Mouse (Mus musculus): Measurements from ENCODE around the gene Crlf1. TPM values are rescaled to one million over a fixed set of nuclear protein-coding genes. Genes with fewer than 3 reads are reported as not detected.
A peak's percentile ranks its signal among the peaks of the same experiment; 100 is the strongest.

Crlf1 gene
- total RNA-seq, 2 experiments from 2014 or later, result 3.7 to 4.7 TPM

DNA sequence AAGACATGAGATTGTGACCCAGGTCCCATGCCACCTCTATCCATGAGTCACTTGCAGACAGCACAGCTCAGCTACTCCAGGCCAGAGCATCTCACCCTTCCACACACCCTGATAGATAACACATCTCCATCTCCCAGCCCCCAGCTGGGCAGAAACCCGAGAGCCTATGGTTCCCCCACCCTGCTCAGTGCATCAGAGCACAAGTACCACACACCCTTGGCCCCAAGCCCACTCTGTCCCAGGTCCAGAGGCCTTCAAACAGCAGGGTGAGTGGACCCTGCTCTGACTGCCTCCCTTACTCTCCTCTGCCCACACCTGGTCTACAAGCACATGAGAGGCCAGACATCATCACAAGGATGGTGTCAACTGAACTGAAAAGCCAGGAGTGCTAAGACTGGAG is 25.1 kb upstream of the Crlf1 start:
- no peak for DNase-seq (ENCODE audit: low spot score in 2 of 2)

DNA sequence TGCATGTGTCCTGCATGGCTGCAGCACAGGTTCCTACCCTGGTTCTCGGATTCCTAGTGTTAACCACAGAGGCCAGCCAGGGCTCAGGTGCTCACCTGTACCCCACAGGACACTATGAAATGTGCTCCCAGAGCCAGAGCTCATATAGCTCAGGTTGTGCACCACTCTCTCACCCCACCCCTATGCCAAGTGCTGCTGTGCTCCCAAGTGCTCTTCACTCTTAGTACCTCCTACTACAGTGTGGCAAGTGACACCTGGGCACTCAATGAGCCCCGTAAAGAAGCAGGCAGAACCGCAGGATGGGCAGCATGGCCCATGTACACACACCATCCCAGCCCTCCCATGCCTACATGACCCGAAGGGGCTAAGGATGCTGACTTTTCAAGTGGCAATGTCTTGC is 24.2 kb upstream of the Crlf1 start:
- no peak for DNase-seq (ENCODE audit: low spot score in 2 of 2)

DNA sequence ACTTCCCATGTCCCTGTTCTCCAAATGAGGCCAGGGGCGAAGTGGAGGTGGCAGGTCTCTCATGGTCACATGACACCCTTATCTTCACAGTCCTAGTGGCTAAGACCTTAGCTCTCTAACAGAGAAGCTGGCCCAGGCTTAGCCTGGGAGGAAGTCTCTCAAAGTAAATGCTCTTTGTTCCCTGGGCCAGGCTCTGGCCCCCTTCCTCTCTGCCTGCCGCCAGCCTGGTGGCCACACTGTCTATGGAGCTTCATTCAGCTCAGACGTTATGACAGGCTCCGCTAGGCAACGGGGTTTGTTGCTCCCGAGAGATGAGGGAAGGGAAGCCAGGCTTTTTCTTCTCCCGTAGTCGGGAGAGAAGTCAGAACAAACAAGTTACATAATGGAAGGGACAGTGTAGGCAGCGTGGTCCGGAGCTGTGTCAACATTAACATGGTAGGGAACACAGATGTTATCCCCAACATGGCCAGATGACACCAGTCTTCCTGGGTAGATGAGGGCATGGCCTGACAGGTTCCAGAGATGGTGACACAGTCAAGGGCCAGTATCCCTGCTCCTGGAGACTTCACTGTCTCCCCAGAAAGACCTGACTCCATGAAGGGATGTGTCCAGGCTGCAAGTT is 23.6 kb upstream of the Crlf1 start:
- DNase-seq (ENCODE audit: low spot score in 2 of 2), result no peak

DNA sequence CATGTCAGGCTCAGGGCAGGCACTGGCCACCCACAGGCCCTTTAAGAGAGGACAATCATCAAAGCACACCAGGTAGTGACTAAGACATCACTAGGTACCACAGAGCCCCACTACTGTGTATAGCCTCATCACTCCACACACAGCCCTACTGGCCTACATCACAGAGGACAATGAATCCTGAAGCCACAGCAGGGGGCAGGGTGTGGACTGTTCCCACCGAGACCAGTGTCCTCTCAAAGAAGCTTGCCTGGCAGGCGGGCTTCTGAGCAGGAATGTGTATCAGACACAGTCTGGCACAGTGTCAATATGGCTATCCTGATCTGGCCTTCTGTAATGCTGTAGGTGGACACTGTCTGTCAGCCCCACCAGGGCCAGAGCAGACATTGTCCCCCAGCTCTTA is 23.0 kb upstream of the Crlf1 start:
- no peak for DNase-seq (ENCODE audit: low spot score in 2 of 2)

DNA sequence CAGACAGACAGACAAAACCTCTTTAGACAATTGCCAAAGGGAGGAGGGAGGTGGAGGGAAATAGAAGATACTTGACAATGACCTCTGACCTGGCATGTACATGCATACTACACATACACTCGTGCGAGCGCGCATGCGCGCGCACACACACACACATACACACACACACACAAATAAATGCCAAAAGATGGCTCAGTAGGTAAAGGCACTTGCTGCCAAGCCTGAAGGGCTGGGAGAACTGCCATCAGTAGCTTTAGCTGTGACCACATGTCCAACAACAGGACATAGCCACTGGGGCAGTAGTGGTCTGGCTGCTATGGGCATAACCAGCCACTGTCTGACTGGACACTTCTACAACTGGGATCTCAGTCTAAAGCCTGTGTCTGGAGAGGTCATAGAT is 21.1 kb upstream of the Crlf1 start:
- no peak for DNase-seq (ENCODE audit: low spot score in 2 of 2)

DNA sequence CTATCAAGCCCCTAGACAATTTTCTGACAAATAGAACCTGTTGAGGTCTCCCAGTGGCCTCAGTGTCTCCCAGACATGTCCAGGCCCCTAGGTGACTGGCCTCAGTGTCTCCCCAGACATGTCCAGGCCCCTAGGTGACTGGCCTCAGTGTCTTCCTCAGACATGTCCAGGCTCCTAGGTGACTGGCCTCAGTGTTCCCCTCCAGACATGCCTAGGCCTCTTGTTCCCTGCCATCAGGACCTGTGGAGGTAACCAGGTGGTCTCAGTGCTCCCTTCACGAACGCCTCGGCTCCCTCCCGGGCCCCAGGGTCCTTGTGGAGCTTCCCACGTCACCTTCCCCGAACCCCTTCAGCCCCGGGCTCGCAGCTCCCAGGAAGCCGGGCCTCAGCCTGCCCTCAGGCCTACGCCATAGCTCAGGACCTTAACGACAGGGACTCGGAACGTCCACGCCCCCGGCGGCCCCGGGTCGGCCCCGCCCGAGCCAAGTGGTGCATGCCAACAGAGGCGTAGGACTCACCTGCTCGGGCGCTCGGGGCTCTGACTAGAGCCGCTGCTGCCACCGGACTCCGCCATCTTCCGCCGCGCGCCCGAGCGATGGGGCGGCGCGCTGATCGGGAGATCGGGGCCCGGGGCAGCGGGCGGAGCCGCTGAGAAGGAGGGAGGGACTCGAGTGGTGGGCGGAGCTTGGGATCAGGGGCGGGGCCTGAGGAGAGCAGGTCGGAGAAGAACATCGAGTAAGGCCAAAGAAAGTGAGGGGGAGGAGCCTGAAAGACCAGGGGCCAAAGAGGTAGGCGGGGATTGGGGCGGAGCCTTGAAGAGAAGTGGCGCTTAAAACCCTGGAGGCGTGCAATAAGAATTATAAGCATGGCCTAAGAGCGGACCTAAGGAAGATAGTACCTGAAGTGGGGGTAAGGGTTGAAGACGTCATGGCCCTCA is 16.4 kb upstream of the Crlf1 start, which contains the start of gene Klhl26:
Gene Klhl26, minus strand, starts transcription at position 636 of the 936 bp plus-strand sequence.
- peak; percentile 82 to 93 for DNase-seq (ENCODE audit: low spot score in 2 of 2)

DNA sequence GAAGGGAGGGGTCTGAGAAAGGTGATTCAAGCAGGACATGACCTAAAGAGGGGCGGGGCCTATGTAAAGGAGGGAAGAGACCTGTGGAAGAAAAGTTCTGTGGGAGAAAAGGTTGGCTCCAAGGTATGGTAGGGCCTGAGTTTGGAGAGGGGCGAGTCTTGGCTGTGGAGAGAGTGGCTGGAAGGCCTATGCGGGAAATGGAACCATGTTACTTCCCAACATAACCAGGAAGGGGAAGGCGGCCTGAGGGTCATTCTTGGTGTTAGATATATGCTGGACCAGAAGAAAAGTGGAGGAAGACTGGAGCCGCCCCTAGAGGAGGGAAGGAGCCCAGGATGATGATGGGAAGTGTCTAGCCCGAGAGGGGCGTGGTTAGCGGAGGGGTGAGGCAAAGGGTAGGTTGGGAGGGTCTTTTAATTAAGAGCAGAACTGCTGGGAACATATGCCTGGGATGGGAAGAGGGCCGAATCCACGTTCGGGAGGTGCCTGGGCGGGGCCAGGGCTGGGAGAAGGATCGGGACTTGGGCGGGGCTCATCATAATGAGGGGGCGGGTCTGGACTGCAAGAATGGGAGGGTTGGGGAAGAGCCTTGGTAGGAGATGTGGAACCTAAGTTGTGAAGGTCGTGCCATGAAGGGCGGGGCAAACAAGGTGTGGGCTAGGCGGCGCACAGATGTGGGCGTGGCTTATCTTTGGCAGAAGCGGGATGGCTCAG is 15.5 kb upstream of the Crlf1 start:
- no peak for DNase-seq (ENCODE audit: low spot score in 2 of 2)

DNA sequence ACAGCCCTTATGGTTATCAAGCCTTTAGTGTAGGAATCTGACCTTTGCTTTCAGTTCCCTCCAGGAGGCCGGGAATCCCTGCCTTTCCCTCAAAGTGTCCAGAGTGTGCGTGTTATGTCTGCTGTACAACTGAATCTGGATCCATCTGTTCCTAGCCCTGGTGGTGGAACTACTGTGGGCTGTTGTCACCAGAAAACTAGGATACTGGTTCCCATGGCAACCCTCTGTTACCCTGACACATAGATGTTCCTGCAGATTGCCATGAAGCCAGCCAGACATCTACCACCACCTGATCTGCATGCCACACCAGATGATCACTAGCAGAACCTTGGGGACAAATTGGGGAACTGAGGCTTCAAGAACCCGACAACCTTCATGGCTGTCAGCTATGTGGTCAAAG is 11.1 kb upstream of the Crlf1 start:
- no peak for DNase-seq (ENCODE audit: low spot score in 2 of 2)

DNA sequence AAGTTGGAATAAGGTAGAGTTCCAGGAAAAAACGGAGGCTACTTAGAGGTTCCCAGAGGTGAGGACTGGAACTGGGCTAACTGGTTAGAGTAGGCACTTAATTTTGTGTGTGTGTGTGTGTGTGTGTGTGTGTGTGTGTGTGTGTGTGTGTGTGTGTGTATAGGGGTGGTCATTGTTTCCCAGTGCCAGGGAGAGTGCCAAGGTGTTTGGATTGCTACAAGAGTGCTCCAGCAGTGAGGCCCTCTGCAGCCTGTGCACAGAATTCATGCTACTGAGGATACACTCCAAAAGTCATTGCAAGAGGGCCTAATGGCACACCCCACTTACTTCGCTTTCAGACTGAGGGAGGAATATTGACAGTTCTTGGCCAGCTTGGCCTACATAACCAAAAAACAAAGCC is 10.0 kb upstream of the Crlf1 start:
- no peak for DNase-seq (ENCODE audit: low spot score in 2 of 2)

DNA sequence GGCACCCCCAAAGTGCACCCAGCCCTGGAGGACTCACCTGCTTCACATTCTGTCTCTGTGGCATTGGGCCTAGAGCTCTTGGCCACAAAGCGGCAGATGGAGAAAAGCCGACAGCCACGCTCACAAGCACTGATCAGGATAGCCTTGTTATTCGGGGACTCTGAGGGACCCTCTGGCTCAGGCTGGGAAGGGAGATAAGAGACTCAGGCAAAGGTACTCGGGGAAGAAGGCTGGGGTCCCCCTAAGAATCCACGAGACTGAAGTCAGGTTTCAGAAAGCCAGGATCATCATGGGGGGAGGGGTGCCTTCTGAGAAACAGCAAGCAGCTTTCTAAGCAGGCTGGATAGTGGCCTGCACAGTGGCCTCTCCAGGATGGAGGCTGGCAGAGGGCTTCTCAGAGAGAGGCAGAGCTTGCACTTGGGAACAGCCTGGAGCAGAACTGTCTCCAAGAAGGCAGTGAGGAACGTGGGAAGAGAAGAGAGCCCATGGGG is 6.7 kb upstream of the Crlf1 start:
- no peak for DNase-seq (ENCODE audit: low spot score in 2 of 2)

DNA sequence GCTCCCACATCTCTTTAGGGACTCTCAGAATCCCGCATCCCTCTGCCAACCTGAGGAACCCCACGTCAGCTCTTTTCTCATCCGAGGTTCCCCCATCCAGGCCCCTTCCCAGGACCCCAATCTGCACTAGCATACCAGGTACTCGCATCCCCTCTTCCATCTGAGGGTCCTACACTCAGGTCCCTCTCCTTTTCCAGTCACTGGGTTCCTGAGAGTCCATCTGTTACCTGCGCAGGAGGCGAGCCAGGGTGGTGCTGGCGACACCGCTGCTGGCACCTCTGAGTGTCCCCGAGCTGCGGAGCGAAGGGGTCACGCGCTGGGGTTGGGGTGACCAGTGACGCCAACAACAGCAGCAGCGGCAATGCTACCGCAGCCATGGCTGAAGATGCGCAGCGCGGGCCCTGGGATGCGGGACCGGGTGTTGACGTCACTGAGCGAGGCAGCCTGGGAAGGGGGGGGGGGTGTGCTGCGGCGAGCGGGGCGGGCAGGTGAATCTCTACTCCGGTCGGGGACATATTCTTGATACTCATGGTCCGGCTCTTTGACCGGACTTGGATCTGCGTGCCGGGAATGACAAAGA is 5.9 kb upstream of the Crlf1 start, which contains the start of gene Tmem59l:
Gene Tmem59l, minus strand, starts transcription at position 418 of the 580 bp plus-strand sequence.
- no peak for DNase-seq (ENCODE audit: low spot score in 2 of 2)

DNA sequence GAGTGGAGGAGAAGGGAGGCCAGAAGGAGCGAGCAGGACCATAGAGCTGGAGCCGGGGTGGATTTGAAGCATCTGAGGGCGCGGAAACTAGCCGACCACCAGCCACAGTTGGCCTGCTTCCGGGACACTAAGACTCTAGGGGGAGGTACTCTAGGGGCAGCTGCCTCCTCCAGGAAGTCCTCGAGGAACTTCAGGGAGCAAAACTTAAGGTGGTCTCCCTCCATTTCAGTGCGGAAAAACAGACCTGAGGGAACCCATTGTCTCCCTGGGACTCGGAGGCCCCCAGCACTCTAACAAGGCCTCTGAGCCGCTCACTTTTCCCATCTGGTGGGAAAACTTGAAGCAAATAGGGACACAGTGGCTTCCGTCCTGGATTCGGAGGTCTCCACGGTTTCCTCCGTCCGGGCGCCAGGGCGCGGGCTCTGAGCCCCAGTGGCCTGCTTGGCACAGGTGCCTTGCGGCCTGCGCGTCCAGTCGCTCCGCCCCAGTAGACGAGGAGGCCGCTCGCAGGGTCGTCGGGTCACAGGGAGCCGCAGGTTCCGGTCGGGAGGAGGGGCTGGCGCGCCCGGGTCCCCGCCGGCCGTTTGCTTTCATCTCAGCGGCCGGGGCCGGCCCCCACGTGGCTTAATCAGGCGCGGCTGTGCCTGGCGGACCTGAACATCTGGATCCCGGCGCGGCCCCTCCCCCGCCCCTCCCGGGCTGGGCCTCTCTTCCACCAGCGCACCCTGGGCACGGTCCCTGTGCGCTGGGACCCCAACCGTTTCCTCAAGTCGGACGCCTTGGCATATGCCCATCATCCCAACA is 4.8 kb upstream of the Crlf1 start:
- no peak for DNase-seq (ENCODE audit: low spot score in 2 of 2)

DNA sequence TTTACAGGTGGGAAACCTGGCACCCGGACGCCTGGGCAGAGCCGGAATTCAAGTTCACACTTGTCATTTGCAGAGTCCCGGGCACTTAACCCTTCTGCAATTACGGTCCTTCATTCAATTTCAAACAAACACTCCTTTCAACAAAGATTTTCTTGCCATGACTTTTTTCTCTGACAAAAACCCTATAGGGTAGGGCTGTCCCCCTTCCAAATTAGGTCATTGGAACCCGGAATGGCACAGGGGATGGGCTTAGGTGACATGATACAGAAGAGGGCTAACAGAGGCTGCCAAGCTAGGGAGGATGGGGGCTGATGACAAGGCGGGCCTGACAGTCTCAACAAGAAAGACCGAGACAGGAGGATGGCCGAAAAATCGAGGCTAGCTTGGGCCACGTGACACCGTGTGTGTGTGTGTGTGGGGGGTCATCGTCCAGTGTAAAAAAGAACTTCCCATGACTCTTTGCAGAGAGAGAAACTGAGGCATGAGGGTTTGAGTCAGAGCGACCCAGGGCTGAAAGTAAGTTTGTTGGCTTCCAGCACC is 4.0 kb upstream of the Crlf1 start:
- DNase-seq (ENCODE audit: low spot score in 2 of 2), result no peak

DNA sequence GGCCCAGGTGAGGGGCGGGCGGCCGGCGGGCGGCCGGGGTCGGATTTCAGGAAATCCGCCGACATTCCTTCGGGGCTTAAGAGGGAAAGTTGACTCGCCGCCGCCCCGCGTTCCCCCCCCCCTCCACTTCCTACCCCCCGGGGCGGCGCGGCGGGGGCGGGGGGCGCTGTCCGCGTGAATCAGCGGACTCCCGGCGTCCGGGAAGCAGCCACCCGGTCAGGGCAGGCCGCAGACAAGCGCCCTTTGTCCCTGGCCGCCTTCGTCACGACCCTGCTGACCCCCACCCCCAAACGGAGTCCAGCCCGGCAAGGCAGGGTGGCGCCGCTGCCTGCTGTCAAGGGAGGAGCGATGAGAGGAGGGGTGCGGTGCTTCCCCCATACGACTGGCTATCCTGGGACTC is 3.4 kb upstream of the Crlf1 start:
- no peak for DNase-seq (ENCODE audit: low spot score in 2 of 2)

DNA sequence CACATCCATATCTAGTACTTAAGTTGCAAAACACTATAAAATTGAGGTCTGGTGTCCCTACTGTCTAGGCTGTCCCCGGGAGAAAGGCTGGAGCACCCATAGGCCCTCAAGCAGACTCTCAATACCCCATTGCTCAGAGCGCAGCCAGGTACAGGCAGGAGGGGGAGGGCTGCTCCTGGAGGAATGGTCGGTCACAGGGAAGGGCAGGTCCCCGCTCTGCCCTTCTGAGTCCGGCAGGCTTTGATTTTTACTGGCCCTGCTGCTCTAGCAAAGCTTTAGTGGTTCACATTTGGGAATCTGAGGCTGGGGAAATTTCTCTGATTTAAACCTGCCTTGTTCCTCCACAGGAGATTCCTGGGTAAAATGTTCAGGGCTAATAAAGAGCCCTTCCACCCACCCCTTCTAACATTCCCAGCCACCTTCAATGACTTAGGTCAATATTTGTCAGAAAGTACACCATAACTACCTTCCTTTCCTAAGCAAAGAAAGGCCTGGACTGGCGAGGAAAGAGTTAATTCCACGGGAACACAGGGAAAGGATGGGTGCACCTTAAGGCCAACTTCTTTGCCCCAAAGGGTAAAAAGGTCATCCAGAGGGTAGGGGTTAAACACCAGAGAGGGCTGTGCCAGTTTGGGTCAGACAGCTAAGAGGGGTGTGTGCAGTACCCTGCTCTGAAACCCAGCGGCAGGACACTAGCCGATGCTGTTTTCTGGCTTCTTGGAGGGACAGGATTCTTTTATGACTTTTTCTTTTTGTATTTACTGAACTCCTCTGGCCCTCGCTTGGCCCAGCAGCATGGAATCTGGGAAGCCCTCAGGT is 2.7 kb upstream of the Crlf1 start:
- no peak for DNase-seq (ENCODE audit: low spot score in 2 of 2)

DNA sequence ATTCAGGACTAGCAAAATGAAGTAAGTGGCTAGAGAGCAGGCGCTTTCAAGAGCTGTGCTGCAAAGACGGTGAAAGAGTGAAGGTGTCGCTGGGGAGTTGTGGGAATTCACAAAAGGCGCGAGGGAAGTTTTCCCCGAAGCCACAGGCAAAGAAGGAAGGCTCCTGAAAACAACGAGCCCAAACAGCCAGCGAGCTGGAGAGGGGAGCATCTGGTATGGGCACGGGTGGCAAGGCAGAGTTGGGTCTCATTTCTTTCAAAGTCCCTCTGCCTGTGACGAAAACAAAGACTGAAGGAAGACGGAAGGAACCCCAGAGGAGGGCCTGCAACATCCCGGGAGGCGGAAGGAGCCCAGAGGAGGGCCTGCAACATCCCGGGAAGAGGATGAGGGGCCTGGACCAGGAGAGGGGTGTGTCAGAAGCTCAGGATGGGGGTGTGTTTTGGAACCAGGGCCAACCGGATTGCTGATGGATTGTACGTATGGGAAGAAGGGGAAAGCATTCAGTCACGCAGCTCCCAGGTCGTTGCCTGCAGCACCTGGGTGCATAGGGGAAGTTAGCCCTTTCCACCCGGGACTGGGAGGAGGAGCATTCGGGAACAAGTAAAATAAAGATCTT is 2.0 kb upstream of the Crlf1 start:
- DNase-seq (ENCODE audit: low spot score in 2 of 2), result no peak

DNA sequence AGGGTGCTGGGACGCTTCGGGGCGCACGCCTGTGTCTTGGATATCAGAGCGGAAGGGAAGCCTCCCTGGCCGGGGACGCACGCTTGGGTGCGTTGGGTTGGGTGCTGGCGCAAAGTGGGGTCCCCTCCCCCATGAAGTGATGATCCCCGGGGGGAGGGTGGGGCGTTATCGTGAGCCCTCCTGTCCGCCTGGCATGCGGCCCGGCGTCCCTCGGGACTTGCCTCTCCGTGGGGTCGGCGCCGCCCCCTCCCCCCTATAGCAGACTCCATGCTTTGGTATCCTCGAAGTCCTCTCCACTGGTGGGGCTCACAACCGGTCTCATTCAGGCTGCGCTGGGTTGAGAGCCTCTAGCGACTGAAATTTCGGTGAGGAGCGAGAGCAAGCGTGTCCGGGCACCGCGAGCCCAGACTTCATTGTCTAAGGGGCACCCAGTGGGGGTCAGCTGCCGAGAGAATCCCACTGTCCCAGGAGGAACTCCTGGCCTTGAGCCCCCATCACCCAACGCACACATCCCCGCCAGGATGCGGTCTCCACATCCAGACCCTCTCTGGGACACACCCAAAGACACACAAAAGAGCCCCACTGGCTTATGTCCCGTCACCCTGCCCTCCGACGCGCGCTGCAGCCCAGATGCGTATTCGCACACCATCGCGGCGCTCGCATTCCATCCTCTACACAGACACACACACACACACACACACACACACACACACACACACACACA is 896 bp downstream of the Crlf1 start:
- DNase-seq (ENCODE audit: low spot score in 2 of 2), result no peak

DNA sequence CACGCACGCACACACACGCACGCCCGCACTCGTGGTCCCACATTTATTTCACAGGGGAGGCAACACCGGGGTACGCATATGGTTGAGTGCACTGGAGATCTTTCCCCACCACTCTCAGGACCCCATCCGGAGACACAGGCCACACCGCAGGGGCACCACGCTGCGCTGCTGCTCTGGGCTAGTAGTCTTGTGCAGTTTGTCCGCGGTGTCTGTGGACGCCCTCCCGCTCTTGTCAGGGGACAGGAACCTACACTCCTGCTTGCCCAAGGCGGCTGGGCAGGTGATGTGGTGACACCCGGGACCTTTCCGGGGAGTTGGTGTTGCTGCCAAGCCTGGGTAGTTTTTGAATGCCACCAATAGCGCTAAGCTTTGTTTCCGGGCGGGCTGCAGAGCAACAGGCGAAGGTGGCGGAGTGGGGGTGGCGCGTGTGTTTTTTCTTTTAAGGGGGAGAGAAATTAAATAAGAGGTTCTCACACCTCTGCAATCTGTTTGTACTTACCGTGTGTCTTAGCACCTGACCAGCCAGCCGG is 1.5 kb downstream of the Crlf1 start:
- no peak for DNase-seq (ENCODE audit: low spot score in 2 of 2)

Measured in gastrocnemius, postnatal 4 days (tissue).